Mouse (Mus musculus) spleen, adult 2 months (tissue): ENCODE data around the gene Gm28035. TPM values are rescaled to one million over a fixed set of nuclear protein-coding genes. Genes with fewer than 3 reads are reported as not detected.
A peak's percentile ranks its signal among the peaks of the same experiment; 100 is the strongest.

Experiments used
- DNase-seq, 2 experiments: peaks; one replicate each; pipeline versions ENCODE4 v3.0.0 to v3.0.0-alpha.2; 2012 to 2021; ENCODE audit warnings: low spot score in 2 of 2, low read depth in 1 of 2
- H3K27ac ChIP-seq: fragments of 200-500 bp; 2 replicates; pipeline ENCODE4 v1.5.1; 2012; ENCODE audit warnings: low read length, inconsistent platforms; ENCODE audit not compliant: insufficient read depth
- H3K27me3 ChIP-seq: fragments of 200-500 bp; 2 replicates; pipeline ENCODE4 v1.6.1; 2012; ENCODE audit warnings: mild to moderate bottlenecking, moderate library complexity, low read length, inconsistent platforms; ENCODE audit not compliant: control insufficient read depth, insufficient read depth
- H3K36me3 ChIP-seq: fragments of 200-500 bp; 2 replicates; pipeline ENCODE4 v1.6.1; 2012; ENCODE audit warnings: mild to moderate bottlenecking, low read length, inconsistent platforms; ENCODE audit not compliant: control insufficient read depth, insufficient read depth
- H3K4me1 ChIP-seq: fragments of 200-500 bp; 2 replicates; pipeline ENCODE4 v1.6.1; 2011; ENCODE audit warnings: inconsistent platforms; ENCODE audit not compliant: control insufficient read depth, insufficient read depth, insufficient read length
- H3K4me3 ChIP-seq: fragments of 200-500 bp; 2 replicates; pipeline ENCODE4 v1.5.1; 2011; ENCODE audit warnings: mild to moderate bottlenecking, inconsistent platforms; ENCODE audit not compliant: insufficient read depth, insufficient read length; ENCODE audit errors: extremely low read depth
- CTCF ChIP-seq: fragments of 200-500 bp; IDR thresholded peaks from 2 replicates; pipeline ENCODE4 v1.5.1; 2011; ENCODE audit warnings: mild to moderate bottlenecking, inconsistent platforms; ENCODE audit not compliant: insufficient read depth, insufficient read length, insufficient replicate concordance; ENCODE audit errors: extremely low read depth
- POLR2A ChIP-seq: fragments of 200-500 bp; IDR thresholded peaks from 2 replicates; pipeline ENCODE4 v1.6.1; 2011; ENCODE audit warnings: low read depth, low read length, inconsistent platforms
- WGBS: fragments of 180-500 bp; shearing (Covaris S2); methylation state at CpG from one replicate; pipeline ENCODE4 v1.1.7; 2018; 5-methylcytosine and 5-hydroxymethylcytosine counted together
- polyA plus RNA-seq: library from polyadenylated mRNA; depleted of rRNA; stranded (reverse); fragments of >200 nt; gene quantifications from 2 replicates; pipeline ENCODE4 v1.2.3, GENCODE M21; 2012; rRNA removed

The Gm28035 gene
- polyA plus RNA-seq: 6.0 and 9.6 TPM in 2 replicates

- 79% methylated on average over 2 of the region's 2 CpGs for WGBS
- TF ChIP-seq CTCF (no peak), POLR2A (no peak)
- peaks cover 11% of the 10 kb centered on the region; the same call in 1 of the 2 replicates for H3K4me1 ChIP-seq
- peaks cover 10% of the 10 kb centered on the region for H3K36me3 ChIP-seq
- peak within 1 kb of the TSS; percentile 25 for H3K27ac ChIP-seq
- H3K27me3 ChIP-seq: no peaks in the 10 kb centered on the region
- DNase-seq: no peak
- no peak within 1 kb of the TSS for H3K4me3 ChIP-seq
Observed at GRCm38 (mm10) chr2:30240267-30240666, at the start of gene Gm28035. Gene Gm28035, plus strand, starts transcription at chr2:30240567.

GRCm38 (mm10) chr2:30191790-30192580 lies 48.4 kb upstream of the Gm28035 start:
- H3K27ac ChIP-seq: no peak overlapping the region
- TF ChIP-seq POLR2A (no peak), CTCF (no peak)
- no peaks in the 10 kb centered on the region for H3K4me1 ChIP-seq
- no peaks in the 10 kb centered on the region for H3K36me3 ChIP-seq
- WGBS: 84% methylated on average over 12 of the region's 12 CpGs
- H3K4me3 ChIP-seq: no peak overlapping the region
- H3K27me3 ChIP-seq: no peaks in the 10 kb centered on the region
- no peak for DNase-seq

- H3K27ac ChIP-seq: no peak overlapping the region
- H3K4me1 ChIP-seq: no peaks in the 10 kb centered on the region
- H3K4me3 ChIP-seq: no peak overlapping the region
- no peak for DNase-seq
- 86% methylated on average over 3 of the region's 3 CpGs for WGBS
- H3K27me3 ChIP-seq: no peaks in the 10 kb centered on the region
- H3K36me3 ChIP-seq: no peaks in the 10 kb centered on the region
- TF ChIP-seq CTCF: no peak
Observed at GRCm38 (mm10) chr2:30194656-30195055, 45.7 kb upstream of the Gm28035 start.

DNA sequence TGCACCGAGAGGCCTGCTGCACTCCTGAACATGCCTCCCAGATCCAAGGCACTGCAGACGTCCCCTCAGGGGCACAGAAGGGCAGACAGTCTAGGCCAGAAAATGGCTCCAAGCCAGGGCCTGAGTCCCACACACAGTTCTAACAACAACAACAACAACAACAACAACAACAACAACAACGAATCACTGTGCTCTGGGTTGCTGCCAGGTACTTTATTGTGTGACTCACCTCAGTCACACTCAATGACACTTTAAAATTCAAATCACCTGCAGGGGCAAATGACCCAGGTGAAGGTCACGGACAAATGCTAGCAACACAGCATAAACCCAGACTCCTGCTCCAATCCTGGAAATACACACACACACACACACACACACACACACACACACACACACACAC lies 42.3 kb upstream of the Gm28035 start:
- H3K36me3 ChIP-seq: no peaks in the 10 kb centered on the region
- no peak overlapping the region for H3K27ac ChIP-seq
- H3K27me3 ChIP-seq: no peaks in the 10 kb centered on the region
- H3K4me3 ChIP-seq: no peak overlapping the region
- TF ChIP-seq CTCF: no peak
- TF ChIP-seq POLR2A: no peak
- H3K4me1 ChIP-seq: no peaks in the 10 kb centered on the region
- 89% methylated on average over 4 of the region's 4 CpGs for WGBS
- no peak for DNase-seq

DNA sequence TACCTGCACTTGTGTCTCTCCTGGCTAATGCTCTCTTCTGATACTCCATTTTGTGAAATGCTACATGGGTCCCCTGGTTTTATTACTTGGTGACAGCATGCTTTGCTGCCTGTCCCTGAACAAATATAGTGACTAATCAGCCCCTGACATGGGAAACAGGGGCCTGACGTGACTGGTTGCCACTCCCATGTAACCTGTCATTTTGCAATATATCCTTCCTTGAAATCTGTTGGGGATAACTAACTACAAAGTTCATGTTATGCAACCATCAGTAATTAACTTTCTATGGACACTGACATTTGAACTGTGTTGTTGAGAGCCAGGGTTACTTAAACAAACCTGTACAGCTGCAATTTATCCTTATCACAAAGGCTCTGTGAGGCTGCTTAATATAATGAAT lies 40.4 kb upstream of the Gm28035 start:
- H3K27me3 ChIP-seq: no peaks in the 10 kb centered on the region
- 0 out of 2 replicates have a peak, but pooled peaks cover 3% of the 10 kb centered on the region for H3K4me1 ChIP-seq
- no peaks in the 10 kb centered on the region for H3K36me3 ChIP-seq
- WGBS: 80% methylated on average over 1 of the region's 1 CpGs
- DNase-seq: no peak
- H3K4me3 ChIP-seq: no peak overlapping the region
- TF ChIP-seq CTCF: no peak
- TF ChIP-seq POLR2A: no peak
- H3K27ac ChIP-seq: no peak overlapping the region

GRCm38 (mm10) chr2:30200388-30200925 lies 39.9 kb upstream of the Gm28035 start:
- Histone ChIP-seq H3K4me3 (no peak overlapping the region), H3K27me3 (no peaks in the 10 kb centered on the region), H3K36me3 (no peaks in the 10 kb centered on the region), H3K4me1 (0 out of 2 replicates have a peak, but pooled peaks cover 3% of the 10 kb centered on the region), H3K27ac (no peak overlapping the region)
- WGBS: 85% methylated on average over 5 of the region's 5 CpGs
- TF ChIP-seq CTCF: no peak
- TF ChIP-seq POLR2A: no peak
- no peak for DNase-seq

GRCm38 (mm10) chr2:30203439-30203838 lies 36.9 kb upstream of the Gm28035 start:
- Histone ChIP-seq H3K4me1 (peaks cover 8% of the 10 kb centered on the region; the same call in 1 of the 2 replicates), H3K4me3 (no peak overlapping the region), H3K27me3 (no peaks in the 10 kb centered on the region), H3K27ac (no peak overlapping the region), H3K36me3 (no peaks in the 10 kb centered on the region)
- 79% methylated on average over 7 of the region's 7 CpGs for WGBS
- DNase-seq: no peak
- TF ChIP-seq POLR2A (no peak), CTCF (no peak)
